Mouse (Mus musculus) Patski (cell line): ENCODE measurements around the gene Sh3pxd2a. TPM values are rescaled to one million over a fixed set of nuclear protein-coding genes. Genes with fewer than 3 reads are reported as not detected.

Experiments used
- ATAC-seq: fragments of 100-300 bp; one replicate; pipeline ENCODE4 v1.8.0; 2021
- CTCF ChIA-PET: fragments of 350-600 bp; sonication (Branson Sonifier 250); formaldehyde crosslinking; loops from one replicate; lab custom pipeline; 2022; ENCODE audit warnings: inconsistent platforms; lab: Charles Lee
- POLR2A ChIA-PET: fragments of 350-600 bp; sonication (Branson Sonifier 250); formaldehyde crosslinking; loops from one replicate; lab custom pipeline; 2022; ENCODE audit warnings: antibody characterized with exemption, inconsistent platforms; lab: Charles Lee
- DNase-seq: peaks from one replicate; pipeline ENCODE4 v3.0.0-alpha.2; 2011; ENCODE audit warnings: low read depth, low spot score
- H3K27me3 ChIP-seq: fragments of 371-371 bp; one replicate; pipeline ENCODE4 v1.5.1; 2021
- CTCF ChIP-seq: fragments of 100-300 bp; IDR thresholded peaks from one replicate; pipeline ENCODE4 v1.5.1; 2021
- in situ Hi-C: fragments of 300-500 bp; cut with MboI; formaldehyde crosslinking; loops from 3 replicates; pipeline ENCODE4 v1.11.1; 2018; ENCODE audit warnings: low pct_unique_long_range_greater_than_20kb, mixed read lengths
- polyA plus RNA-seq: library from polyadenylated mRNA; unstranded; gene quantifications from one replicate; pipeline ENCODE4 v1.2.3, GENCODE M21; 2021

The Sh3pxd2a gene
- polyA plus RNA-seq, 1 experiment from 2014 or later: 37.3 TPM

DNA sequence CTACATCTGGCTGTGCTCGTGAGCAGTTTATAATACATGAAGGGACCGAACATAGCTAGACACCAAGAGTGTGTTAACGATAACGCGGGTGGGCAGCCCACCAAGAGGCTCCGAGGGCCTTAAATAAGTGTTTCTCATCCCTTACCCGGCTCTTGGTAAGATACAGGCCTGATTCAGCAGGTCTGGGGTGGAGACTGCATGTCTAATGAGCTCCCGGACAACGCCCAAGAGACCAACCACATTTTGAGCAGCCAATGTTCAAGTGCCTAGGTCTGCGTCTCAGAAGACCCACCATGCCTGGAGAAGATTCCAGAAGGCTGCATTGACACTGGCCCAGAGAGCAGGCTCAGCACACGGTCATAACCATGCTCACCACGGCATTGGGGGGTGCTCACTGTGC lies 80.2 kb downstream of the Sh3pxd2a start:
- CTCF ChIA-PET: interaction anchor here (1.0 to 2.9 kb wide), 2 partner anchors 10 to 27 kb away, joined by 4 to 13 read pairs; no protein-coding TSS in a partner anchor
- ATAC-seq (no peak), DNase-seq (no peak)
- no peaks in the 10 kb centered on the region for H3K27me3 ChIP-seq
- POLR2A ChIA-PET: no interaction called here
- no peak for TF ChIP-seq CTCF
- in situ Hi-C loops: no loop called here

DNA sequence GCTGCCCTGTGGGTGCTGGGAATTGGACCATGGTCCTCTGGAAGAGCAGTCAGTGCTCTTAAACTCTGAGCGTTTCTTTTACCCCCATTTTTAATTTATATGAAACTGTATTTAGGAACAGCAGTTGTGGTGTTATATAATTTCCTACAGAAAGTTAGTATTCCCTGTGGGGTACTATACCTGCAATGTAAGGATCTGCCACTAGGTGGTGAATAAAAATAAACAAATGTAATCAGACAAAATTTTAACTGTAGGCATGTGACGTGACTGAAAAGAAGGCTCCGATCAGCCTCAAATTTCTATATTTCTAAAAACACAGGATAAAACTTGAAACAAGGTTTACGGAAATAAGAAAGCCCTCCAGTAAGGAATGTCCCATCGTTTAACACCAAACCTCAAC lies 81.9 kb downstream of the Sh3pxd2a start:
- in situ Hi-C loops: no loop called here
- ChIA-PET POLR2A (no interaction called here), CTCF (interaction anchor here (2.9 kb wide), 1 partner anchor 8 kb away, joined by 13 read pairs; no protein-coding TSS in a partner anchor)
- no peak for TF ChIP-seq CTCF
- no peak for DNase-seq
- ATAC-seq: no peak
- H3K27me3 ChIP-seq: no peaks in the 10 kb centered on the region

DNA sequence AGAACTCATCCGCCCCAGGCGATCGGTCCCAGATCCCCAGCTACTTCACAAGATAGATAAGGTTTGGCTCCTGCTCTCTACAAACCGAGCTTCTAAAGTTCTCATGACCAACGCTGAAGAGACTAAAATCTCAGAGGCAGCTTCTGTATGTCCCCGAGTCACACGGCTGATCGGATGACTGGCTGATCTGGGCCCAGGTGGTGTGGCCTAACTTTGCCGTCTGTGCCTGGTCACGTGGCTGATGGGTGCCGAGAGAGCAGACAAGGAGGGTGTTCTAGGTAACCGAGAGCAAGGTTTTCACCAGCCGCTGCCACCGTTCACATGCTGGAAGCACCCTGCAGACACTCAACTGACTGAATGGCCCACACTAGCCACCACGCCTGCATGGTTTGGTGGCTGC lies 83.2 kb downstream of the Sh3pxd2a start:
- in situ Hi-C loops: no loop called here
- H3K27me3 ChIP-seq: no peaks in the 10 kb centered on the region
- ChIA-PET CTCF (no interaction called here), POLR2A (no interaction called here)
- ATAC-seq: no peak
- DNase-seq: no peak
- no peak for TF ChIP-seq CTCF

DNA sequence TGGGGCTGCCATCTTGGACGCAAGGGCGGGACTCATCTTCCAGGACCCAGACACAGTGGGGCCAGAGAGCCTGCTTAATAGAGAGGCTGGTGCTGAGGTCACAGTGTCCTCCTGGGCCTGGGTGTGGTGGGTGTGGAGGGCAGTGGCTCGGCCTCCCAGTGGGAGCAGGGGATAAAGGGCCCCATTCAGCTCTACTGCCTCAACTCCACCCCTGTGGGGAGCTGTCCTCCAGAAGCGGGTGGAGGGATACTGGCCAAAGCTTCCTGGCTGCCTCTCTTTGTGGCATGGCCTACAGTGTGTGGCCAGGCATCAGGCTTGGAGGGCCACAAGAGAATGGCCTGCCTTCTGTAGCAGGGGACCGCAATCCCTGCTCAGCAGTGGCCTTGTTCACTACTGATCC lies 85.1 kb downstream of the Sh3pxd2a start:
- no peak for TF ChIP-seq CTCF
- H3K27me3 ChIP-seq: no peaks in the 10 kb centered on the region
- ChIA-PET POLR2A (no interaction called here), CTCF (interaction anchor here (0.8 kb wide), 1 partner anchor 18 kb away, joined by 3 read pairs; no protein-coding TSS in a partner anchor)
- no peak for ATAC-seq
- in situ Hi-C loops: no loop called here
- no peak for DNase-seq

DNA sequence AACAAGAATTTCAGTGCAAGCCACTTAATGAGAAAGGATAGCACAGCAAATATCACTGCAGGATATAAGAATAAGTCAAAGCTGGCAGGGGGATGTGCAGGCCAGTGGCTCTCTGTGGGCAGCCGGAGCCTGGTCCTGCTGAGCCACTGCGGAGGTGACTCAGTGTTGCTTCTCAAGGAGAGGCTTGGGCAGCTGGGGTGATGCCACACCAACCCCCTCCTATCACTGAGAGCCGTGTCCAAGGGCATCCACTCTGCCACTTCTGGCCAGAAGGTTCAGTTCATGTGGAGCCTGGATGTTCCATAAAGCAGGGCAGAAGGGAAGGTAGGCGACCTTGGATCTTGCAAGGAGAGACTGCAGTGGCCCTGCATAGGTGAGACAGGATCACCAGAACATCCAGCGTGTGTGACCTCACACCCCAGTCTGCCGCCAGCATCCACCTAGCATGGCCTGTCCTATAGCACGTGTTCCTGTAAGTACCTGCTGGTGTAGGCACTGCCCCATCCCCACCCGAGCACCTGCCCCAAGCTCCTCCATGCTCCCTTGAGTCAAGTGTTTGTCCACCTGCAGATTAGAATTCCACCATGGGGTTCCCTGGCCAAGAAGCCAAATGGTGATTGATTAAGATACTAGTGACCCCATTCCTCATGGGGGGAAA lies 89.2 kb downstream of the Sh3pxd2a start:
- in situ Hi-C loops: loop anchor here (25.0 kb wide), 1 partner anchor 262 kb away; no protein-coding TSS in a partner anchor
- H3K27me3 ChIP-seq: no peaks in the 10 kb centered on the region
- ATAC-seq: no peak
- no peak for TF ChIP-seq CTCF
- ChIA-PET CTCF (interaction anchor here (0.7 to 2.8 kb wide), 17 partner anchors 9 to 141 kb away, joined by 3 to 19 read pairs (median 4); no protein-coding TSS in a partner anchor), POLR2A (no interaction called here)
- no peak for DNase-seq

DNA sequence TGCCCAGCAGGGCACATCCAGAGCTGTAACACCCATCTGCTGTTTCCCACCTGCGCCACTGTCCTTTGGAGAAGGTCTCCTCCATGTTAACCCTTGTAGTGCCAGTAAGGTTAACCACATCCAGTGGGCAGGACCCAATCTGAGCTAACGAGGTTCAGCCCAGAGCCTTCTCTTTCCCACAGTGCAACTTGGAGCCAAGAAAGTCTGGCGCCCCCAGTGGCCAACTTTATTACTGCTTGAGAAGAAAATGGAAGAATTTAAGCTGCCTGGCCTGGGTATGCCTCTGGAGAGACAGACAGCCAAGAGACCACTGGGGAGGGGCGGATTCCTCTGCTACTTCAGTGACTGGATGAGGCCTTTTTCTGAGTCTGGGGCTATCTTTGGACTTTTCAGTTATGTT lies 89.8 kb downstream of the Sh3pxd2a start:
- CTCF ChIA-PET: interaction anchor here (0.7 to 2.8 kb wide), 22 partner anchors 9 to 142 kb away, joined by 3 to 19 read pairs (median 4); no protein-coding TSS in a partner anchor
- POLR2A ChIA-PET: no interaction called here
- TF ChIP-seq CTCF: peak; percentile 94
- ATAC-seq (peak; percentile 44), DNase-seq (no peak)
- in situ Hi-C loops: loop anchor here (25.0 kb wide), 1 partner anchor 263 kb away; no protein-coding TSS in a partner anchor
- no peaks in the 10 kb centered on the region for H3K27me3 ChIP-seq

DNA sequence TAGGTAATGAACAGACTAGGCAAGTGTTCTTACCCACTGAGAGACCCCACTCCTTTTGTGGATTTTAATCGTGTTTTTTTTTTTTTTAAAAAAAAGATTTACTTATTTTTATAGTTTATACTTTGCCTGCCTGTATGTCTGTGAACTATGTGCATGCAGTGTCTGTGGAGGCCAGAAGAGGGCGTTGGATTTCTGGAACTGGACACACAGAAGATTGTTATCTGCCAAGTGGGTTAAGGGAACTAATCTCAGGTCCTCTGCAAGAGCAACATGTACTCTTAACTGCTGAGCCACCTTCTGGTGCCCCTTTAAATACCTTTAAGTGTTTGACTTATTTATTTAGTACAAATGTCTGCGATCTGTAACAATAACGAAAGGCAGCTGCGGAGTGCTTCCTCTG lies 92.2 kb downstream of the Sh3pxd2a start:
- H3K27me3 ChIP-seq: no peaks in the 10 kb centered on the region
- DNase-seq: no peak
- ChIA-PET CTCF (no interaction called here), POLR2A (no interaction called here)
- ATAC-seq: no peak
- in situ Hi-C loops: loop anchor here (25.0 kb wide), 1 partner anchor 265 kb away; no protein-coding TSS in a partner anchor
- TF ChIP-seq CTCF: no peak

DNA sequence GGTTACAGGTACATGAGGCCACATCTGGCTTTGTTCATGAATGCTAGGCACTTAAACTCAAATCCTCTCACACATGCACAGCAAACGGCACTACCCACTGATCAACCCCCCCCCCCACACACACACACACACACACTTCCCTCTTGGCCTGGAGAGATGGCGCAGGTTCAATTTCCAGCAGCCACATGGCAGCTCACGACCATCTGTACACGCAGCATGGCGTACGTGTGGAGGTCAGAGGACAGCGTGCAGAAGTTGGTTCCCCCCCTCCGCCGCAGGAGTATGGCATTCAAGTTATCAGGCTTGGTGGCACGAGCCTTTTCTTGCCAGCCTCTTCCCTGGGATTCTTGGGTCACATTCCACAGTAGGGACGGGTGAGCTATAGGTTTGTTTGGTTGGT lies 92.7 kb downstream of the Sh3pxd2a start:
- CTCF ChIA-PET: no interaction called here
- in situ Hi-C loops: loop anchor here (25.0 kb wide), 1 partner anchor 266 kb away; no protein-coding TSS in a partner anchor
- no peaks in the 10 kb centered on the region for H3K27me3 ChIP-seq
- TF ChIP-seq CTCF: no peak
- ATAC-seq (no peak), DNase-seq (no peak)
- POLR2A ChIA-PET: no interaction called here

DNA sequence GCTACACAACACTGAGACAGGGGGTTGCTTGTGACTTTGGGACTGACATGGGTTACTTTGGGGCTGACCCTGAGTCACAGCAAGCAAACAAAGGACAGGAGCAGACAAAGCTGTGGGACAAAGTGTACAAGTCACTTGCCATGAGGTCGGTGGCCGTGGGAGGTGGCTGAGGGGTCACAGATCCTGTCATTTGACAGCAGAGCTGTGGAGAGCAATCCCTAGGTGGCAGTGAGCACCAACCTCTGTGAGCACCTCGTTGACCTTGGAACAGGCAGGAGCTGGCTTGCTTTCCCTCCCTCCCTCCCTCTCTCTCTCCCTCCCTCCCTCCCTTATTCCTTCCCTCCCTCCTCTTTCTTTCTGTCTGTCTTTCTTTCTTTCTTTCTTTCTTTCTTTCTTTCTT lies 95.2 kb downstream of the Sh3pxd2a start:
- in situ Hi-C loops: loop anchor here (10.0 to 25.0 kb wide), 2 partner anchors 116 to 268 kb away; no protein-coding TSS in a partner anchor
- DNase-seq: no peak
- H3K27me3 ChIP-seq: no peaks in the 10 kb centered on the region
- TF ChIP-seq CTCF: no peak
- ATAC-seq: no peak
- ChIA-PET POLR2A (no interaction called here), CTCF (interaction anchor here (1.0 to 1.8 kb wide), 2 partner anchors 9 to 12 kb away, joined by 3 to 8 read pairs; no protein-coding TSS in a partner anchor)

DNA sequence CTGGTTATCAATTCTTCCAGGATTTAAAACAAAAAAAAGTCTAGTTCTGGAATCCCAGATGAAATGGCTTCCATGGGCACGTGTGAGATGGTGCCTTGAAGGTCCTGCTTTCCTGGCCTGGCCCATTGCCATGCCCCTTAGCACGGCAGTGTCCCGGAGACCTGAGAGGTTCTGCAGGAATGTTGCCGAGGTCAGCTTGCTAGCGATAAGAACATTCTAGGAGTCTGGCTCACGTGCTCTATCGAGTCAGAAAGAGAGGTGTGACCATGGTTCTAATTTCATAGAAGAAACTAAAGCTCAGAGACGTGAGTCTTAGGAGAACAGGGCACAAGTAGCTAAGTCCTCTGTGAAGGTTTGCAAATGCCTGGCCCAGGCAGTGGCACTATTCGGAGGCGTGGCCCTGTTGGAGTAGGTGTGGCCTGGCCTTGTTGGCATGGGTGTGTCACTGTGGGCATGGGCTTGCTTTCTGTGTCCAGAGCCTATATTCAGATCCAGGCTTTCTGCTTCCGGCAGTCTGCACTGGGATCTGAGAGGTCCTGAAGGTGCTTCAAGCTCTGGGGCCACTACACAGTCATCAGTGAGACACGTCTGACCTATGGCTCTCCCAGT lies 96.8 kb downstream of the Sh3pxd2a start:
- in situ Hi-C loops: loop anchor here (10.0 to 25.0 kb wide), 2 partner anchors 117 to 270 kb away; no protein-coding TSS in a partner anchor
- POLR2A ChIA-PET: interaction anchor here (1.0 kb wide), 1 partner anchor 49 kb away, joined by 3 read pairs; no protein-coding TSS in a partner anchor

More for the DNA sequence above, 96.8 kb downstream of the Sh3pxd2a start:
- no peaks in the 10 kb centered on the region for H3K27me3 ChIP-seq
- TF ChIP-seq CTCF: no peak
- CTCF ChIA-PET: interaction anchor here (2.3 to 2.7 kb wide), 2 partner anchors 11 to 135 kb away, joined by 8 to 11 read pairs; no protein-coding TSS in a partner anchor
- ATAC-seq: no peak
- DNase-seq: no peak
